Mouse (Mus musculus) gastrocnemius, postnatal 14 days (tissue): ENCODE data around the gene Man2c1. TPM values are rescaled to one million over a fixed set of nuclear protein-coding genes. Genes with fewer than 3 reads are reported as not detected.

Experiments
- DNase-seq: peaks from one replicate; pipeline ENCODE4 v3.0.0; 2021; ENCODE audit warnings: mixed read lengths
- intact Hi-C: fragments of 180-260 bp; cut with DNase I; formaldehyde crosslinking; loops from one replicate; pipeline ENCODE4 v1.15.1; 2025; ENCODE audit warnings: low total_unique reads
- long read RNA-seq, 2 experiments: library from polyadenylated mRNA; stranded (forward); transcript quantifications; one replicate each; pipeline ENCODE4 v2.0.0; 2021
- total RNA-seq, 2 experiments: library from RNA; stranded (reverse); gene quantifications; 2 replicates each; pipeline ENCODE4 v1.2.3; 2021

Gene Man2c1
- total RNA-seq, result 10 to 100 TPM; 32.8 to 36.2 TPM
- long read RNA-seq, experiment 1, transcript Man2c1-211 (26 exons, 3,820 nt), result major isoform, 36 of 51 reads
- long read RNA-seq, experiment 1, partial matches to known transcripts, result 6 of 51 reads
- long read RNA-seq, experiment 1, other reads (novel, unspliced or antisense), result 9 of 51 reads
- long read RNA-seq, experiment 2, transcript Man2c1-211 (26 exons, 3,820 nt), result major isoform, 39 of 50 reads
- long read RNA-seq, experiment 2, partial matches to known transcripts, result 4 of 50 reads
- long read RNA-seq, experiment 2, other reads (novel, unspliced or antisense), result 7 of 50 reads

GRCm38 (mm10) chr9:57130577-57131433 is at the start of gene Man2c1:
Man2c1 (plus strand) TSS chr9:57130690.
- intact Hi-C loops, result loop anchor here (5.0 to 10.0 kb wide), 2 partner anchors 74 to 206 kb away; partner anchors contain the start of gene Snx33
- peak; percentile 95 for DNase-seq

GRCm38 (mm10) chr9:57082236-57082635 is 48.3 kb upstream of the Man2c1 start:
- DNase-seq, result no peak
- intact Hi-C loops, result no loop called here

DNA sequence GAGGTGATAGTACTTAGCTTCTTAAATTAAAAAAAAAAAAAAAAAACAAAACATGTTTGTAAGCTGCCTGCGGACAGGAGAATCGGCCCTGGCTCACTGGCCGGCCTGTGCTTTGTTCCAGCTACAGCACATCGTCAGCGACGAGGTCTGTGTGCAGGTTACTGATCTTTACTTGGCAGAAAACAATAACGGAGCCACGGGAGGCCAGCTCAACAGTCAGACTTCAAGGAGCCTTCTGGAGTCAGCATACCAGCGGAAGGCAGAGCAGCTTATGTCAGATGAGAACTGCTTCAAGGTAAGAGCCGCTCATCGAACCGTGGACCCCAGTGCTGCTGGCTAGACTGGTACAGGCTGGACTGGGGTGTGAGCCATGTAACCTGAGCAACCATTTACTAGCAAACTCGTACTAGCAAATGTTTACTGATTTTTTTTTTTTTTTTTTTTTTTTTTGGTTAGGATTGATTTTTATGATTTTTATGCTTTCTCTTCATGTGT is 13.2 kb upstream of the Man2c1 start:
- intact Hi-C loops, result no loop called here

DNA sequence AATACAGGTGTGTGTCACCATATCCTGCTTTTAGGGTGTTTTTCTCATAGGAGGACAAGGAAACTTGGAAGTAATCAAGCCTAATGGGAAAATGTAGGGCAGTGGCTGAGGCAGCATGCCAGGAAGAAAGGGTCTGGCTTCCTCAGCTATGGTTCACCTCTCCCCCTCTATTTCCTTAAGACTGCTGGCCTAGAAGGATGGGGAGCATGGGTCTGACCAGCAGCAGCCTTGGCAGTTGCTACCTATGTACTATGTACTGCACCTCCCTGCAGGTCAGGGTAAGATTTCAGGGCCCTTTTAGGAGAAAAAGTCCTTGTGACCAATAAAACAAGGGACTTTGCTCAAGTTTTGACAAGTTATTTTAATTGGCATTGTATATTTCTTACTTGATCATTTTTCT is 849 bp upstream of the Man2c1 start:
- intact Hi-C loops, result loop anchor here (5.0 to 10.0 kb wide), 2 partner anchors 72 to 205 kb away; partner anchors contain the start of gene Snx33
- DNase-seq, result no peak

More for the DNA sequence above, 13.2 kb upstream of the Man2c1 start:
- no peak for DNase-seq

- no peak for DNase-seq
Measured at GRCm38 (mm10) chr9:57137246-57137645, 6.8 kb downstream of the Man2c1 start.

DNA sequence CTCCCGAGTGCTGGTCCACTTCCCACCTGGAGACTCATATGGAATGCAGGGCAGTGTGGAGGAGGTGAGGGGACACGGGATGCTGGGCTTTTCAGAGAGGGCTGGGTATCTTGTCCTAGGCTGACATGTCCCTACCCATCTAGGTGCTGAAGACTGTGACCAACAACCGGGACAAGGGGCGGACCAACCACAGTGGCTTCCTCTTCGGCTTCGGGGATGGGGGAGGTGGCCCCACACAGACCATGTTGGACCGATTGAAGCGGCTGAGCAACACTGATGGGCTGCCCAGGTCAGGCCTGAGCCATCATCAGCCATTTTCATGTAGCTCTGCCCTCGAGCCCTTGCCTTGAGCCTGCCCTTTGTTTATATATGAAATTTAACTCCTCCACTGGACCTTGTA is 7.3 kb downstream of the Man2c1 start:
- DNase-seq, result no peak
- intact Hi-C loops, result loop anchor here (10.0 kb wide), 1 partner anchor 213 kb away; the partner anchor contains the start of gene Snx33

More at GRCm38 (mm10) chr9:57137246-57137645, 6.8 kb downstream of the Man2c1 start:
- intact Hi-C loops, result loop anchor here (10.0 kb wide), 1 partner anchor 212 kb away; the partner anchor contains the start of gene Snx33

DNA sequence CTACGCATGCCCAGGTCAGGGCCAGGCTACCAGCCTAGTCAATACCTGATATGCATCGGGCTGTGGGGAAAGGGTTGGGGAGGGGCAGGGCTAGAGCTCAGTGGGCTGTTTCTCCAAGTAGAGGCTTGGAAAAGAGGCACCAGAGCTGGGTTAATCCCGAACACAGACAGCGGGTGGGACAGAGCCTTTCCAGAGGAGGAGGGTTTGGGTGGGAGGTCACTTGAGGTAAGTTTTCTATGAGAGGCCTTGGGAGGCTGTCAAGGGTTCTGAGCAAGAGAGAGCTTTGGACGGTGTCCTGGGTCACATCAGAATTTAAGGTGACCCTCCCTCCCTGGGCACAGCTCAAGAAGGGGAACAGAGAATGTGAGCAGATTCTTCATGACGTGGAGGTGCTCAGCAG is 8.0 kb downstream of the Man2c1 start:
- no peak for DNase-seq
- intact Hi-C loops, result loop anchor here (10.0 kb wide), 1 partner anchor 214 kb away; the partner anchor contains the start of gene Snx33

DNA sequence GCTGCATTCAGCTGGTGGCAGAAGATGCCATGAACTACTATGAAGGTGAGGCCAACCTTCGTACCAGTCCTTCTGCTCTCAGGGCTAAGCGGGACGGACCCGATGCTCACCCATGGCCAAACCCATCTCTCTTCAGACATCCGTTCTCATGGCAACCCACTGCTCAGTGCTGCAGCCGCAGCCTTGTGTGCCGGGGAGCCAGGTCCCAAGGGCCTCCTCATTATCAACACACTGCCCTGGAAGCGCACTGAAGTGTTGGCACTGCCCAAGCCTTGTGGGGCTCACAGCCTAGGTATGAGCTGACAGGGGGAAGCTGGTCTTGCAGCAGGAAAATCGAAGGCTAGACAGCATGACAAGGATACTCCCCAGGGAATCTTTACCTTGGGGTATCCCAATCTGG is 8.6 kb downstream of the Man2c1 start:
- no peak for DNase-seq
- intact Hi-C loops, result loop anchor here (10.0 kb wide), 1 partner anchor 214 kb away; the partner anchor contains the start of gene Snx33

- intact Hi-C loops, result loop anchor here (10.0 kb wide), 1 partner anchor 215 kb away; the partner anchor contains the start of gene Snx33
- DNase-seq, result no peak
Measured at GRCm38 (mm10) chr9:57139571-57139970, 9.1 kb downstream of the Man2c1 start.

- DNase-seq, result no peak
- intact Hi-C loops, result no loop called here
Measured at GRCm38 (mm10) chr9:57141417-57142353, 11.2 kb downstream of the Man2c1 start.

DNA sequence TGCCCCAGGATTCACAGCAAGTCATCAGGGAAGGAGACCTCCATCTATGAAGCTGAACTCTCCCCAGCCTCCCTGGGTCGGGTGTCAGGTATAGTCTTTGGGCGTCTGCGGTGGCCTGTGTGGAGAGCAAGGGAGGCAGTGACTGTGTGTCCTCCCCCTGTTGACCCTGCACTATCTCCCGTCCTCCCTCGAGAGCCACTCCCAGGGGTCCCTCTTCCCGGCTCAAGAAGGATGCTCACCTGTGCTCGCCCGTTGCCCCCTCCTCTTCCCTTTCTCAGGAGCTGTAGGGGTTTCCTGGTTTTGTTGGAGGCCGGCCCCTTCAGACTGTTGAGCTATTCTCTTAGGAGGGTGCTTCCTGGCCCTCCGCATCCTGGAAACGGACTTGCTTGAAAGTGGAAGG is 12.7 kb downstream of the Man2c1 start:
- DNase-seq, result no peak
- intact Hi-C loops, result no loop called here

DNA sequence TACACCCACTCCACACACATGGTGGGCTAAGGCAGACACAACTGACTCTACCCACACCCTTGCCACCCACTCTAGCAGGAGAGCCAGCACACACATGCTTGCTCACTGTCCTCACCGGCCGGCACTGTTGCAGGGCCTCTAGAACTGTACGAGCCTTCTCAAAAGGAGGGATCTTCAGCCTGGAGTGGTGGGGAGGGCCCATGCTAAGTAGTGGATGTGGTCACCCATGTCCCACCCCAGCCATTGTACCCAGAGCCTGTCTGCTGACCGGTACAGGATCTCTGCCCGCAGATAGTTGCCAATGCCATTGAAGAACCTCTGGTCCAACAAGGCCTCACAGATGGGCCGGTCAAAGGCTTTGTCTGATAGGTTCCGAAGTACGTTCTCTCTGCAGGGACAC is 14.3 kb downstream of the Man2c1 start:
- DNase-seq, result no peak
- intact Hi-C loops, result no loop called here

GRCm38 (mm10) chr9:57146451-57147066 is 16.1 kb downstream of the Man2c1 start:
- intact Hi-C loops, result no loop called here
- no peak for DNase-seq

DNA sequence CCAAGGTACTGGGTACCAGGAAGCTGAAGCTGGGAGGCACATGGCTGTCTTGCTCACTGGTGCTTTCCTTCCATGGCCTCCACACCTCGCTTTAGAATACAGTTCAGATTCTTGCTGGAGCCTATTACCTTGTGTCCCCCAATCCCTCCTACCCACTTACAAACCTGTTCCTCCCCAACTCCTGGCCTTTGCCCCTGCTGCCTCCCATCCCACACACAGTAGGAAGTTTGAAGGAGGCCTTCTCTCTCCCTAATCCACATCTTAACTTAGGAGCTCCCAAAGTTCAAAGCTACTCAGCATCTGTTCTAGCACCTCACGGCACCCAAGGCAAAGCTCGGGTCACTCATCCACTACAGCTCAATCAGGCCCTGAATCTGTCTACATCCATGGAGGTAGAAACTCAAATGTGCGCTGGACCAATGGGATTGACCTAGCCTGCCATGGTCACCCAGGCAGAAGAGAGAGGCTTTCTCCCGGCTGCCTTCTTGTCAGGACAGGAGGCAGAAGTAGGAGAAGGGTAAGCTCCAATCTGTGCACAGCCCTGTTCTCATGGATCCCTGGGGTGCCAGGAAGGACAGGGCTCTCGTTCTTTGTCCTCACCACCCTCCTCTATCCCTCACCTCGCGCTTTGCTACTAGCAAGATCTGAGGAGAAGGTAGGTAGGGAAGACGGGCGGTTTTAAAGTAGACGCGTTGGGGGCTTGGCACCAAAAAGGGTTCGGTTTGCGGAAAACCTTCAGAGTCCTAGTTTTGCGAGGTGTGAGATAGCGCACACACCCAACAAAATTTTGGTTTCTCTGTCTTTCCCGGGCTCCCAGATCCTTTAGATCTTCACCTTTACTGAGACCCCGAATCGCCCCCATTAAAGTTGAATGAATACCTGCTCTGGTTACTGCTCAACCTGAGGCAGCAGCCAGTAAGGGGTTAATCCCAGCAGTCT is 17.0 kb downstream of the Man2c1 start:
- DNase-seq, result no peak
- intact Hi-C loops, result no loop called here

- DNase-seq, result peak; percentile 81
- intact Hi-C loops, result no loop called here
Measured at GRCm38 (mm10) chr9:57148144-57148878, 17.8 kb downstream of the Man2c1 start, which contains the start of gene Neil1. Neil1 (minus strand) TSS chr9:57148305.

- DNase-seq, result no peak
- intact Hi-C loops, result no loop called here
Measured at GRCm38 (mm10) chr9:57149021-57149420, 18.5 kb downstream of the Man2c1 start.

DNA sequence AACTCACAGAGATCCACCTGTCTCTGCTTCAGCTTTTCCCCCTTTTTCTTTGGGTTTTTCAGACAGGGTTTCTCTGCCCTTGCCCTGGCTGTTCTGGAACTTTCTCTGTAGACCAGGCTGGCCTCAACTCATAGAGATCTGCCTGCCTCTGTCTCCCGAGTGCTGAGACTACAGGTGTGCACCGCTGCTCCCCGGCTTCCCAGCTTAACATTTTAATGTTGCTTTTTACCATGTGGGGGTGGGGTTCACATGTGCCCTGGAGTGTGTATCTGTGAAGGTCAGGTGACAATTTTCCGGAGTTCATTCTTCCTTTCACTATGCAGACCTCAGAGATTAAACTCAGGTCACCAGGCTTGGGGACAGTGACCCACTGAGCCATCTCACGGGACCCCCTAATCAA is 19.7 kb downstream of the Man2c1 start:
- intact Hi-C loops, result no loop called here
- DNase-seq, result no peak
